Mouse (Mus musculus) frontal cortex, adult (tissue): Measurements from ENCODE around the gene Zfp706.

Source experiments
- ATAC-seq: cut with Nextera tagmentation; 2 replicates; pipeline ENCODE4 v1.9.2; 2017; ENCODE audit warnings: mild to moderate bottlenecking, moderate library complexity, mixed read lengths; ENCODE audit not compliant: low TSS enrichment

The Zfp706 gene

DNA sequence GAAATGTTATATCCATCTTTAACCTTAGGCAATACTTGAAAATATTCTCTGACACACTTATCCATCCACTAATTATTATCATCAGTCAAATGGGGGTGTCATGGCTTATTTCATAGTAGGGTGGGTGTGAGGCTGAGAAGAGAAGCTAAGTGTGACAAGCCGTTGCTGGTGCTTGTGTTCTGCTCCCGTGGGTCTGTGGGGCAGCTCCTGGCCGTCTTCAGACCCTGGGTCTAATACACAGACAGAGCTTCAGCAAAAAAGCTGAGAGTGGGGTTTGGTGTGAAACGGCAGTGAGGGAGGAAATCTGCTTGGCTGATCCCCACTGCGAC lies 28.4 kb downstream of the Zfp706 start:
- peak; percentile 11; the same call in 1 of the 2 replicates for ATAC-seq

DNA sequence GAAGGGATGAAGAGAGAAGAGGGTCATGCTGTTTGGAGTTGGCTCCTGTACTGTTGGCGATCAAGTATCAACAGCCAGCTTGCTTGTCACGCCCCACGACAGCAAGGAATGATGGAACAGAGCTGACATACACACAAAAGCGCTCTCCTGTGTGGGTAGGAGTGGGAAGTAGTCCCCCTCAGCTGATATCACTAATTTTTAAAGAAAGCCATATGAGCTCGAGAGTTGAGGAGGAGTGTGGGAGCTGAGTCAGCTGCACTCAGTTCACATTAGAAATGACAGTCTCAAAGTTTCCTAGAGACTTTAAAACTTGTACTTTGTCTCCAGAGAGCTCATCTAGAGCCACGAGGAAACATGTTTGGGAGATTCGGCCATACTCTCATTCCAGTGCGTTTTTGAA lies 29.8 kb downstream of the Zfp706 start:
- peak; percentile 17; the same call in 1 of the 2 replicates for ATAC-seq

DNA sequence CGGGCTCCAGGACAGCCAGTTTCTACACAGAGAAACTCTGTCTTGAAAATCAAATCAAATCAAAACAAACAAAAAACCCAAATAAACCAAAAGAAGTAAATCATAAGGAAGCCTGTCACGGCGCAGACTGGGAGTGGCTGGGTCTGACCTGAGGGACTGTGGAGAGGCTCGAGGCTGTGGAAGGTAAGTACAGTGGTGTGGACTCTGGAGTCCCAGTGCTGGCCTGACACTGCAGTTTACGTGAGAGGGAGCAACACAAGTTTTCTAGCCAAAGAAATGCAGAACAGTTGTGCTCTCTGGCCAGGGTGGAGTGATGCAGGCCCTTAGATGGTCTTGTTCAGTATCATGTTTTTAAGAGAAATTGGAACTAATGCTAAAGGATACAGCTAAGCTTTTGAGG lies 31.9 kb downstream of the Zfp706 start:
- ATAC-seq, result no peak

DNA sequence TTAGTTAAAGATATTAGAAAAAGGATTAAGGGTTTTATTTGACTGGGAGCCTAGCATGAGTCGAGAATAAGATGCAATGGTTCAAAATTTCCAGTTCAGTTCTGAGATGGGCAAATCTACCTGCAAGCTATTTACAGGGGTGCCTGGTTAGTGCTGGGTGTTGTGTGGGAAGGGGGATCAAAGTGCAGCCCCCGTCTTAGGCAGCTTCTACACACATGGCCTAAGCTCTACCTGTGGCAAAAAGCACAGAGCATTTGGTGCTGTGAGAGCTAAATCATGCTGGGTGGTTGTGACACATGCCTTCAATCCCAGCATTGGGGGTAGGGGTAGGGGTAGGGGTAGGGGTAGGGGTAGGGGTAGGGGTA lies 32.3 kb downstream of the Zfp706 start:
- no peak for ATAC-seq

DNA sequence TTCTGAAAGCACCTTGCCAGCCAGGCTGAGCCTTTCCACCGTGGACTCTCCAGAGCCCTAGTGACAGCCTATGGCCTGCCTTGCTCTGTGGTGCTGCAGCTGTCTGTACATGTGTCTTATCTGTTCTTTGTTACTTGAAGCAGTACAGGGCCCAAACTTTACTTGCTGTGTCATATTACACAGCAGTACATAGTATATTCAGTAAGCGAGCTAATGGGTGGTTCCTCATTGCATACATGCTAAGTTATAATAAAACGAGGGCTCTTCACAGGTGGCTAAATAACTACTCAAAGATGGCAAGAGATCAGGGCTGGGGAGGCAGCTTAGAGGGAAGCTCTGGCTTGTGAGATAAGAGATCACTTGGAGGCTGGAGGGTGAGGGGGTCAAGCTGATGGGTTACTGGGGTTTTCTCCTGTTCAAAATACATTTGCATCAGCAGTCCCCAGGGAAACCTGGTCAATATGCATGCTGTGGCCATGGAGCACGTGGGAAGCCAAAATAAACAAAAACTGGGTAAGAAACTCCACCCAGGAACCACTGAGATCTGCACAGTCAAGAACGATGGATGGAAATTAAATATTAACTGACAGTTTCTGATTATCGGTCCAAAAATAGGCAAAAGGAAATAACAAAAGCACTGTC lies 32.8 kb downstream of the Zfp706 start:
- ATAC-seq, result no peak

DNA sequence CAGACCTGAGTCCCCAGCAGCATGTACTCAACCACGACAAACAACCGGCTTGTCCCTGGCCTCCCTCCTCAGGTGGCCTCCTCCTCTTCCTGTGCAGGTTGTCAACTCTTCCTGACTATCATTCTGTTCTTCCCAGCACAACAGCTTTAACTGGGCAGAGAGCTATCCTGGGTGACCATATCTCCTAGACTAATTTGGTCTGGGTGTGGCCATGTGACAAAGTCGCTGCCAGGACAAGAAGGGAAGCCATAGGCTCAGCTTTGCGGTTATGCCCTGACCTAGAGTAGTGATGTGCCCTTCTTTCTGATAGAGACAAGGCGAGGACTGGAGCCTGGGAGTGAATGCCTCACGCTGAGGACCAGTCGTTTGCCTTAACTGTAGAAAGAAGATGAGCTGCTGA lies 33.9 kb downstream of the Zfp706 start:
- no peak for ATAC-seq

DNA sequence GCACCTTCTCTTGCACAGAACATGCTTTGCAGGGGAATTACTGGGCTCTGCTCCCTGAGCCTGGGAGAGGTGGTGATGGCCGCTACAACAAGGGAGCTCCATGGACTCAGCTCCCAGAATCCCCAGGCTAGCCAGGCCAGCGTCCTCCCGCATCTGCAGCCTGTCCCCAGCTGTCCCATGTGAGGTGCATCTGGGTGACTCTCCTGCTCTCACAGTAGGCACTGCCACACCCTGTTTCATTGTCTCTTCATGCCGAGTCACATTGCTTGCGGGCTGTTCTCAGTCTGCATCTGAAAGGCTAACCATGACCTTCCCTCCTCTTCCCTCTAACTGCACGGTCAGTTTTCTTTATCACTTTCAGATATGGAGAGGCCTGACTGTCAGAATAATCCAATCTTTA lies 34.3 kb downstream of the Zfp706 start:
- ATAC-seq, result no peak

DNA sequence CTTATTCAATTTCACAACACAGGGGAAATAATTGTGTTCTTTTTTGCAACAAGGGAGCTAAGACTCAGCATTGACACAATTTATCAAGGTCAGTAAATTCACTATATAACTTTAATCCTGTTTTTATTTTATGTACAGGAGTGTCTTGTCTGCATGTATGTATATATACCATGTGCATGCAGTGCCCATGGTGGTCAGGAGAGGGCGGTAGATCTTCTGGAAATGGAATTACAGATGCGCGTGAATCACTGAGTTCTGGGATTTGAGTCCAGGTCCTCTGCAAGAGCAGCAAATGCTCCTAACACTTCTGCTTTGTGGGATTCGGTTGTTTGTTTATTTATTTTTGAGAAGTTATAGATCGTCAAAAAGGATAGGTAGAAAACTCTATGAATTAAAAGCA lies 37.8 kb downstream of the Zfp706 start:
- no peak for ATAC-seq

DNA sequence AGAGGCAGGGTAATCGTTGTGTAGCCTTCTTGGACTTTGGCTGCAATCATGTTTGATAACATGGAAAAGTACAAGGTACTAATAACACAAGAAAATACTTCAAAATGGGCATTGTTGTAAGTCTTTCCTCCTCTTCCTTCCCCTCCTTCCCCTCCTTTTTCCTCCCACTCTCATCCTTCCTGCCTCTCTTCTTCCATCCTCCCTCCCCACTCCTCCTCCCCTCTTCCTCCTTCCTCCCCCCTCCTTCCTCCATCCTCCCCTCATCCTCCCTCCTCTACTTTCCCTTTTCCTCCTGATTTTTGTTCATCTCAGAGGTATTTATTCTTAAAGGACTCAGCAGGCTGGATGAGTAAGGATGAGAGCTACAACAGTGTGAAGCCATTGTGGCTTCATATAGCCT lies 39.3 kb downstream of the Zfp706 start:
- ATAC-seq, result no peak; the same call in 1 of the 2 replicates

DNA sequence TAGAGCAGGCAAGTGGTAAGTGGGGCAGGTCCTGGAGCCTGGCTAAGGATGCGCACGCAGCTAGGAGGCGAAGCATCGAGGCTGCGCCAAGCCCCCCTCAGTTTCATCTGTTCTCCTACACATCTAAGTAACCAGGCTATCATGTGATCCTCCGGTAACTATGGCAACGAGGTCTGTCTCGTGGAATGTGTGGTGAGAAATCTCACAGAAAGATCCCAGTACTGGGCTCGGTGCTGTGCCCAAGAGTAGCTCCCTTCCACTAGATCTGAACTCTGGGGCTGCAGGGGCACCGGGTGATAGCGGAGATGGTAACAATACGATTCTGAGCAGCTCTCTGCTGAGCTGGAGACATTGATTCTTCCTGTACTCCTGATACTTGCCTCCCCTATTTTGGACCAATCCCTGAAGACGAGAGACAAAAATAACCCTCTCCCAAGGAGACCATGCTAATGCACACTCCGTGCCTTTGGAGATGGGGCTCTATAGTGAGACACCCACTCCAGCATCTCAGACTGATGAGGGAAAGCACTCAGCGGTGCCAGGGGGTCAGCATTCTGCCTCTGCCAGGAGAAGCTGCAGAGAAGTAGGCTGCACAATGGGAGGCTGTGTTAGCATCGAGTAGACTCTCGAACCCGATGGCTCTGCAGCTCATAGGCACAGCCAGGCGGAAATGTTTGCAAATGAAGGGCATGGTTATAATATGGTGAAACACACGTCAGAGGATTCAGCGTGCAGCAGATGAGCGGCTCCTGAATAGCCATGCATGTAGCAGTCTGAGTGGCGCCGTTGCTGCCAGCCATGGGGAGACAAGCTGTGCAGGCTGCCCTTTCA lies 40.0 kb downstream of the Zfp706 start:
- ATAC-seq, result peak; percentile 71

DNA sequence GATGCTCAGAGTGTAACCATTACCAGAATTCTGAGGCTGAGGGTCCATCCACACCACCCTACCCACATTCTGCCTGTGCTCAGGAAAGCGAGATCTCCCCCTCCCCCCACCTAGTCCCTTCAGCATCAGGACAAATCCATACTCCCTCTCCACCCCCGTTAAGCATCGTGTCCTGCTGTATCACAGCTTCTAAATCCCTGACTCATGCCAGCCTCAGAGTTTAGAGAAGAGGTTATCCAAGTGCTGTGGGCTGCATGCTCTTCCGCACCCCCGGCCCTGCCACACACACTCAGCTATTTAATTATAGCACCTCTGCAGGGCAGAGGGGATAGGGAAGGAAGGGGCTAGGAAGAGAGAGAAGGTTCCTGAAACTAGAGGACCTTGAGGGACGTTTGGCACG lies 40.6 kb downstream of the Zfp706 start:
- peak; percentile 44 for ATAC-seq

DNA sequence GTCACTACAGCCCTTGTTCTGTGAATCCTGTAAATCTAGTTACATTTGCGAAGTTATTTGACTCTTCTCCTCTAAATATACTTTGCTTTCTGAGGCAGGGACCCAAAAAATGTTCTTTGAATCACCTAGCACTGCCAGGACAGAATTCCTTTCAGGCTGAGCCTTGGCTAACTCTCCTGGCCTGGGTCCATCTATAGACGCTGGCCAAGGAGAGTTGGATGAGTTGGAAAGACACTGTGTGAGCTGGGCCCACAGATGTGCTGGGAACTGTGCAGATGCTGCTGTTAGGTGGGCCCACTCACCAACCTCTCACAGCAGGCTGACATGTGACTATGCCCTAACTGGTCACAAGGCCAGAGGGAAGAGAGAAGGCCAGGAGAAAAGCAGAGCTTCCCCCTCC lies 41.1 kb downstream of the Zfp706 start:
- peak; percentile 18 for ATAC-seq

DNA sequence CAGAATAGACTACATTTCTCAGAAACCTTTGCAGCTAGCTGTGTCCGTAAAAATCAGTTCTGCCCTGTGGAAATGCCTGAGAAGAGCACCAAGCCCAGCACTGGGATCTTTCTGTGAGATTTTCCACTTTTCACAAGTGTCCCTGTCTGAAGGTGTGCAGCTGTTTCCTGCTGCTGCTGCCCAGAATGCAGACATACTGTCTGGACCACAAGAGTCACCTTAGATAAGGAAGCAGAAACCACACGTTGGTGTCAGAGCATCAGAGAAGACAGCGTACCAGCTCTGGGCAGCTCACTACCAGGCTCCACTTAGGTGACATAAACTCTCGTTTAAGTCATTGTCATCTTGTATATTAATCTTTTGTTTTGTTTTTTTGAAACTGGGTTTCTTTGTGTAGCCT lies 41.8 kb downstream of the Zfp706 start:
- no peak for ATAC-seq

DNA sequence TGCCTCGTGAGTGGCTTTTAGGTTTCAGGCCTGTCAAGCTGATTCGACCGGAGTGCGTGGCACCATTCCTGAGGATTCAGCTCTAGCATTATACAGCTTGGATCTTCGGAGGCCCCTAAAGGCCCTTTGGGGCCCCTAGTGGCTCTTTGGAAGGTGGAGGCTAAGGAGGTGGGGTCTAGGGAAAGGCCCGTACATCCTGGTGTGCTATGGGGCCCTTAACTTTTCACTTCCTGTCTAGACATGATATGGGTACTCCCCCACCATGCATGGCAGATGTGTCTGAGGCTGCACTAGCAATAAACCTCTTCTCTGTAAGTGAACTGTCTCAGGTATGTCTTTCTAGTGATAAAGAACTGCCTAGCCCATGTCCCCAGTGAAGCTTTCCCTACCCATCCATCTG lies 44.6 kb downstream of the Zfp706 start:
- no peak for ATAC-seq

DNA sequence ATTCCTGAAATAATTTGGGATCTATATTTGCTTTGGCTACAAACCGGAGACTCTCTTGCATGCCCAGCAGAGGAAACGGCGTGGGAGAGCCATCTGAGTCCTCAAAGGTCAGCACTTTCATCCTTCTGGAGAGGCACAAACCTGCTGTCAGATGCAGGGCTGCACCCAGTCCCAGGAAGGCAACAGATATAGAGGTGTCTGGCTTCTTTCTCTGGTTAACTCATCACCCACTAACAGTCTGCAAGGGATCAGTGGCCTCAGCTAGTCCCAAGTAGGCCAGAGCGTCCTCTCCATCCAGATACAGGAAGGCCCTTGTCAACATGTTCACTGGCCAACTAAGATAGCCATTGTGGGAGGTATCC lies 46.7 kb downstream of the Zfp706 start:
- peak; percentile 7; the same call in 1 of the 2 replicates for ATAC-seq

DNA sequence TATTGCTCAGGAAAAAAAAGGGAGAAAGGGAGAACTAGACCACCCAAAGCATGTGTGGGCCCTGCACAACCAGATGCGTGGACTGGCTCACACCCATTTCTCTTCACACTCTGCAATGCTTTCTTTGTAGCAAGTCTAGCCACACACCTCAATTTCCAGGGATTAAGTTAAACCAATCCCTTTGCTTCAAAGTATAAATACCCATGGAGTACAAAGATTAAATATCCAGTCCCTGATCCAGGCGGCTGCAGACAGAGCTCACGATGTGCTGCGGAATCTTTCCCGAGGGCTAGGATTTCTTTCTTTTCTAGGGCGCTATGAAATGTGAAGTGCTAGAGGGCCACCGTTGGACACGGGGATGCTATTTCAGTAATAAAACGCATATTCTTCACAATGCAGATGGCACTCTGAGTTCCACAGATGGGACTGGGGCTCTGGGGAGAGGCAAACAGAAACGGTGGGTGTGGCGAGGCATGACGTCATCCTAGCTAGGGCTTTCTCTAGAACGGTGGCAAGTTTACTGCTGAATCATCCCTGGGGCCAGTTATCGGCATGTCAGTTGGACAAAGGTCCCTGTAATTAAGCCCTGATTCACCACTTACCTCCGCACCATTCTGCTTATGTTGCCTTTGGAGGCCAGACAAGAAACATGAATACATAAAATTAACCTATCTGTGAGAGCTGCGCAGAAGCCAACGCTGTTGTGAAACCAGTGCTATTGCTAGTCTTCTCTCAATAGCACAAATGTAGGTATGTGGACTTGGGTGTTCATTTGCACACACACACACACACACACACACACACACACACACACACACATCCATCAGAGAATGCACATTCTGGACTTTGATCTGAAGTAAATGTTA lies 47.3 kb downstream of the Zfp706 start:
- peak; percentile 89 for ATAC-seq

DNA sequence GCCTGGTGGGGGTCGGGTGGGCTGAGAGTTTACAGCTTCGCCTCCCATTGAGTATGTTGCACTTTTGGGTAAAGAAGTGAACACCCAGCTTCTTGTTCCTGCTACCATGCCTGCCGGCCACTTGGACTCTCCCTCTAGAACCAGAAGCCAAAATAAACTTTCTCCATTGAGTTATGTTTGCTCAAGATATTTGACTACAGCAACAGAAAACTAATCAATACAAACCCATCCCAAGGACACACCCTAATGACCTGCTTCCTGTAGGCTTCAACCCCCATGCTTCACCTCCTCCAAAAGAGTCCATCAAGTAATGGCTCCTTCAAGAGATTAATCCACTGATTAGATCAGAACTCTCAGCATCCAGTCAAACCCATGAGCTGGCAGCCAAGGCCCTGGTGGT lies 51.4 kb downstream of the Zfp706 start:
- no peak for ATAC-seq

DNA sequence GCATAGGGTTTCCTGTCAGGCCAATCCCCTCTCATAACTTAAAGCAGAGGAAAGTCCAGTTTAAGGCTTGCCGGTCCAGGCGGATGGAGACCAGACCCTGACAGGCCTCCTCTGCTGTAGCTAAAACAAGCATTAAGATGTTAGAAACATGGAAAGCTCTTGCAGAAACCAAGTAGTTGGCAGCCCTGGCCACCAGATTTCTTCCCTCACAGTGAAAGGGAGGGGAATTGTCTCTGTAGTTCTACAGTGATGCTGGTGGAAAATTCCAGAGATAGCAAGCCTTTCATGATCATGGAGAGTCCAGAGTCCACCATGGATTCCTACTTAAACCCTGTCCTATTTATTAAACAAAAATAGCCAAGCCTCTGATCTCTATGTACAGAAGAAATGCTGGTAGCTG lies 57.3 kb downstream of the Zfp706 start:
- ATAC-seq, result peak; percentile 72

DNA sequence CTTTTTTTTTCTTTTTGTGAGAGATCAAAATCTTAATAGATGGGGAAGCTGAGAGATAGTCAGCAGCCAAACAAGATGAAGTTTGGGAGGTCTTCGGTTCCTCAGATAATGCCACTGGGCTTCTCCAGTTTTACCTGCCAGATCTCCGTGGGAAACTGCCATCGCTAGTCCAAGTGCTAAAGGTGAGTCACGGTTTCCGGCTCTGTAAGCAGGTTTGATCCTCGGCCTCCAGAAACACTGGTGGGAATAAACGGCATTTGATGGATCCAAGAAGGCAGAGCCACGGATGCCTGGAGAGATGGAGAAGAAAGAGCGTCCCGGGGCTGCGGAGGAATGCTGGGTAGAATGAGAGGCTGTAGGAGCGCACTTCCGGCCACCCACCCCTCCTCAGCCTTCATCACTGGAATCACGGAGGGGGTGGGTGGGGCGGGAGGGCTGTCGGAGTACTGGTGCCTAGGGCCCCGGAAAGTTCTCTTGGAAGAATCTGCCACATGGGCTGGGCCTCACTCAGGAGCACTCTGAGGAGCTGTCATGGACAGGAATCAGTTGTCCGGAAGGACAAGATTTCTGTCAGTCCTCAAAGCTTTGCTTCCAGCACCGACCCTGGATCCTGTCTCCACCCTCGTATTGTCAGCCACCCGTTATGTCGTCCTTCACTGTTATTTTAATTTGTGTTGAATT lies 58.6 kb downstream of the Zfp706 start:
- no peak for ATAC-seq
